Mouse (Mus musculus) 3T3-L1 (cell line): Measurements from ENCODE around the gene Haus4.

Experiments
- DNase-seq: peaks from one replicate; pipeline ENCODE4 v3.0.0-alpha.2; 2015; ENCODE audit warnings: low read depth, low spot score

The Haus4 gene

GRCm38 (mm10) chr14:54553975-54554769 lies at the start of gene Haus4:
TSS of gene Haus4 (minus strand) at chr14:54554616.
- DNase-seq = peak; percentile 83

GRCm38 (mm10) chr14:54603686-54604085 lies 49.3 kb upstream of the Haus4 start:
- no peak for DNase-seq

GRCm38 (mm10) chr14:54603038-54603654 lies 48.7 kb upstream of the Haus4 start:
- DNase-seq = peak; percentile 94

GRCm38 (mm10) chr14:54602613-54603012 lies 48.2 kb upstream of the Haus4 start:
- peak; percentile 50 for DNase-seq

- no peak for DNase-seq
Measured at GRCm38 (mm10) chr14:54601601-54602000, 47.2 kb upstream of the Haus4 start.

GRCm38 (mm10) chr14:54597084-54597483 lies 42.7 kb upstream of the Haus4 start:
- no peak for DNase-seq

GRCm38 (mm10) chr14:54594631-54595414 lies 40.4 kb upstream of the Haus4 start:
- DNase-seq = no peak

- DNase-seq = no peak
Measured at GRCm38 (mm10) chr14:54594055-54594454, 39.6 kb upstream of the Haus4 start.

GRCm38 (mm10) chr14:54592319-54592934 lies 38.0 kb upstream of the Haus4 start:
- no peak for DNase-seq

GRCm38 (mm10) chr14:54591056-54591455 lies 36.6 kb upstream of the Haus4 start:
- no peak for DNase-seq

GRCm38 (mm10) chr14:54583681-54584338 lies 29.4 kb upstream of the Haus4 start:
- peak; percentile 51 for DNase-seq

GRCm38 (mm10) chr14:54582536-54582935 lies 28.1 kb upstream of the Haus4 start:
- DNase-seq = no peak

GRCm38 (mm10) chr14:54579638-54580037 lies 25.2 kb upstream of the Haus4 start:
- DNase-seq = no peak

- DNase-seq = peak; percentile 85
Measured at GRCm38 (mm10) chr14:54578063-54578462, 23.6 kb upstream of the Haus4 start.

GRCm38 (mm10) chr14:54577089-54577982 lies 22.9 kb upstream of the Haus4 start, which contains the start of gene Ajuba:
TSS of gene Ajuba (minus strand) at chr14:54577558.
- DNase-seq = peak; percentile 84

- peak; percentile 21 for DNase-seq
Measured at GRCm38 (mm10) chr14:54576241-54577088, 22.0 kb upstream of the Haus4 start.

GRCm38 (mm10) chr14:54575631-54576030 lies 21.2 kb upstream of the Haus4 start:
- DNase-seq = peak; percentile 66

- peak; percentile 22 for DNase-seq
Measured at GRCm38 (mm10) chr14:54575031-54575430, 20.6 kb upstream of the Haus4 start.

- DNase-seq = peak; percentile 27
Measured at GRCm38 (mm10) chr14:54574253-54574652, 19.8 kb upstream of the Haus4 start.
